Mouse (Mus musculus) G1E (cell line): ENCODE data around the gene Ggct.

Experiments used
- CTCF ChIP-seq: IDR thresholded peaks from 2 replicates; pipeline ENCODE4 v1.5.1; 2012; ENCODE audit warnings: low read depth, low read length, inconsistent platforms, mixed read lengths
- GATA1 ChIP-seq: IDR thresholded peaks from 2 replicates; pipeline ENCODE4 v1.6.1; 2012; ENCODE audit warnings: borderline replicate concordance, low read length, inconsistent platforms, mixed read lengths
- GATA2 ChIP-seq: IDR thresholded peaks from 2 replicates; pipeline ENCODE4 v1.6.1; 2012; ENCODE audit warnings: low read depth, low read length, inconsistent platforms, borderline replicate concordance
- POLR2AphosphoS5 ChIP-seq: IDR thresholded peaks from 2 replicates; pipeline ENCODE4 v1.6.1; 2012; ENCODE audit warnings: low read depth, low read length, inconsistent platforms; ENCODE audit not compliant: insufficient replicate concordance
- TAL1 ChIP-seq: conservative IDR thresholded peaks from 2 replicates; pipeline ENCODE4 v1.6.1; 2012; ENCODE audit warnings: low read depth, low read length, inconsistent platforms, mixed read lengths

- TF ChIP-seq CTCF, result no peak
- no peak for TF ChIP-seq GATA1
- TF ChIP-seq POLR2AphosphoS5, result no peak
- no peak for TF ChIP-seq GATA2
- no peak for TF ChIP-seq TAL1
These were observed 51.6 kb downstream of the Ggct start for GRCm38 (mm10) chr6:54941149-54941548.
